ENCODE assay signal across 22 mouse cellular contexts in the genomic region with DNA sequence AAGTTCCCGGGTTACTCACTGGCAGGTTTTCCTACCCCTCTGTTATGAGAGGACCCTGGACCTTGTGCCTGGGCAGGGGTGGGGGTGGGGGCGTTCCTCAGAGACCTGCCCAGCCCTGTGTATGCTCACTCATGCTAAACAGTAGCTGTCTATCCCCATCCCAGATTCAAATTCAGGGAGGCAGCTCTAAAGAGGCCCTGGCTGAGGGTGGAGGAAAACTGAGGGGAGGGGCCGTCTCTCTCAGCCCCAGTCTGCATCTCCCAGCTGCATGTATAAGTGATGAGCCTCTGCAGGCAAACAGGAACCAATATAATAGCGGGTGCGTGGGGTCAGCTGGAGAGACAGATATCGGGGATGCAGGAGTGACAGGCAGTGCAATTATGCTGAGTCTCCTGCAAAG. TPM values are rescaled to one million over a fixed set of nuclear protein-coding genes. Genes with fewer than 3 reads are reported as not detected.
DNase-seq lines count a peak whose midpoint lies in the region; ATAC-seq lines count a peak whose summit lies in the region.
"Had no signal": no experiment of that assay in that cellular context is flagged by ENCODE, and none has a peak within 500 bp of the region (broad histone marks: within the 10 kb centered on the region; RNA-seq: fewer than 3 reads in every experiment).

No protein-coding gene starts in this region.

- H3K27ac ChIP-seq in kidney, embryonic 16.5 days (ENCODE audit: low read length) = no peak overlapping the region
- no peak overlapping the region for H3K27ac ChIP-seq in forebrain, embryonic 14.5 days (ENCODE audit: low read depth, low read length)
- H3K27ac ChIP-seq in midbrain, embryonic 13.5 days = peak overlapping the region; percentile 67
- no peak overlapping the region for H3K27ac ChIP-seq in liver, embryonic 12.5 days
- H3K27ac ChIP-seq: embryonic facial prominence, embryonic 12.5 days; hindbrain, embryonic 15.5 days; limb, embryonic 15.5 days; neural tube, embryonic 13.5 days had no signal

- H3K4me3 ChIP-seq in kidney, embryonic 16.5 days (ENCODE audit: low read length) = no peak overlapping the region
- no peak overlapping the region for H3K4me3 ChIP-seq in forebrain, embryonic 14.5 days (ENCODE audit: low read depth, low read length)
- H3K4me3 ChIP-seq in midbrain, embryonic 13.5 days (replicated peaks) = no peak overlapping the region
- H3K4me3 ChIP-seq in liver, embryonic 12.5 days = no peak overlapping the region
- H3K4me3 ChIP-seq: embryonic facial prominence, embryonic 12.5 days; erythroblast, embryonic 14.5 days; hindbrain, embryonic 15.5 days; limb, embryonic 15.5 days; neural tube, embryonic 13.5 days had no signal

- no peak overlapping the region for H3K4me2 ChIP-seq in kidney, embryonic 16.5 days (replicated peaks; ENCODE audit: low read depth, low read length)
- no peak overlapping the region for H3K4me2 ChIP-seq in forebrain, embryonic 14.5 days (ENCODE audit: low read length)
- no peak overlapping the region for H3K4me2 ChIP-seq in midbrain, embryonic 13.5 days (replicated peaks)
- H3K4me2 ChIP-seq in liver, embryonic 12.5 days = no peak overlapping the region
- H3K4me2 ChIP-seq: embryonic facial prominence, embryonic 12.5 days; hindbrain, embryonic 15.5 days; limb, embryonic 15.5 days; neural tube, embryonic 13.5 days had no signal

- 0 out of 2 replicates have a peak, but pooled peaks have one; percentile 43 for ATAC-seq in kidney, embryonic 16.5 days (ENCODE audit: low FRiP score, low TSS enrichment)
- peak; percentile 64 for ATAC-seq in forebrain, embryonic 14.5 days
- ATAC-seq in midbrain, embryonic 13.5 days = peak; percentile 74
- ATAC-seq in liver, embryonic 12.5 days = no peak
- ATAC-seq: intestine, postnatal 0 days; lung, postnatal 0 days had no signal

- H3K27me3 ChIP-seq in kidney, embryonic 16.5 days (ENCODE audit: insufficient read depth, low read length) = peaks cover 57% of the 10 kb centered on the region
- H3K27me3 ChIP-seq in forebrain, embryonic 14.5 days (replicated peaks; ENCODE audit: control insufficient read depth, insufficient read depth, low read length) = peaks cover 6% of the 10 kb centered on the region; the same call in 1 of the 2 replicates
- peaks cover 38% of the 10 kb centered on the region for H3K27me3 ChIP-seq in midbrain, embryonic 13.5 days
- H3K27me3 ChIP-seq in liver, embryonic 12.5 days (replicated peaks) = peaks cover 97% of the 10 kb centered on the region

- peak; percentile 42 for DNase-seq in embryo, embryonic 10.5 days (ENCODE audit: low spot score)
- DNase-seq in embryo, embryonic 10 days (ENCODE audit: low spot score) = no peak
- no peak for DNase-seq in kidney, postnatal 14 days
- DNase-seq in forebrain, embryonic 14.5 days (ENCODE audit: low spot score) = no peak
- no peak for DNase-seq in spleen, postnatal 4 days (ENCODE audit: low spot score in 2 of 2)
- DNase-seq: adrenal gland, adult 2 months; cerebellum, postnatal 10 days; gastrocnemius, postnatal 25 days; kidney, postnatal 10 days; right cerebral cortex, adult 18-20 months; thymus, postnatal 25 days had no signal

- no peaks in the 10 kb centered on the region for H3K36me3 ChIP-seq in kidney, embryonic 16.5 days (ENCODE audit: insufficient read depth, low read length)
- H3K36me3 ChIP-seq in forebrain, embryonic 14.5 days (ENCODE audit: control insufficient read depth, insufficient read depth, low read length) = no peaks in the 10 kb centered on the region
- H3K36me3 ChIP-seq in midbrain, embryonic 13.5 days = no peaks in the 10 kb centered on the region
- no peaks in the 10 kb centered on the region for H3K36me3 ChIP-seq in liver, embryonic 12.5 days
- H3K36me3 ChIP-seq: embryonic facial prominence, embryonic 12.5 days; hindbrain, embryonic 15.5 days; limb, embryonic 15.5 days; neural tube, embryonic 13.5 days had no signal

- no peaks in the 10 kb centered on the region for H3K9me3 ChIP-seq in kidney, embryonic 16.5 days (ENCODE audit: low read length)
- H3K9me3 ChIP-seq in forebrain, embryonic 14.5 days (replicated peaks; ENCODE audit: control insufficient read depth, low read length) = no peaks in the 10 kb centered on the region
- no peaks in the 10 kb centered on the region for H3K9me3 ChIP-seq in midbrain, embryonic 13.5 days
- no peaks in the 10 kb centered on the region for H3K9me3 ChIP-seq in liver, embryonic 12.5 days (replicated peaks)
- H3K9me3 ChIP-seq: embryonic facial prominence, embryonic 12.5 days; hindbrain, embryonic 15.5 days; limb, embryonic 15.5 days; neural tube, embryonic 13.5 days had no signal

- 28% methylated on average over 6 of the region's 6 CpGs for WGBS in kidney, embryonic 16.5 days
- WGBS in forebrain, embryonic 14.5 days = 23% methylated on average over 6 of the region's 6 CpGs
- 17% methylated on average over 6 of the region's 6 CpGs for WGBS in midbrain, embryonic 13.5 days
- 25% methylated on average over 6 of the region's 6 CpGs for WGBS in liver, embryonic 12.5 days (ENCODE audit: insufficient replicate concordance)

- H3K4me1 ChIP-seq in kidney, embryonic 16.5 days (ENCODE audit: insufficient read depth, low read length) = peaks cover 9% of the 10 kb centered on the region
- peaks cover 11% of the 10 kb centered on the region for H3K4me1 ChIP-seq in forebrain, embryonic 14.5 days (ENCODE audit: control insufficient read depth, insufficient read depth, low read length)
- peaks cover 59% of the 10 kb centered on the region for H3K4me1 ChIP-seq in midbrain, embryonic 13.5 days (replicated peaks)
- peaks cover 9% of the 10 kb centered on the region for H3K4me1 ChIP-seq in liver, embryonic 12.5 days

- no peak overlapping the region for H3K9ac ChIP-seq in kidney, embryonic 16.5 days (replicated peaks; ENCODE audit: low read length)
- no peak overlapping the region for H3K9ac ChIP-seq in forebrain, embryonic 14.5 days (ENCODE audit: low read length)
- H3K9ac ChIP-seq in midbrain, embryonic 13.5 days (replicated peaks) = no peak overlapping the region
- no peak overlapping the region for H3K9ac ChIP-seq in liver, embryonic 12.5 days
- H3K9ac ChIP-seq: embryonic facial prominence, embryonic 12.5 days; hindbrain, embryonic 15.5 days; limb, embryonic 15.5 days; neural tube, embryonic 13.5 days had no signal

RNA-seq across cellular contexts. Expression of gene C1ql1, which starts 6.4 kb away (rescaled TPM):
- polyA plus RNA-seq in kidney, embryonic 16.5 days (2015; fragmentation: Nextera tagmentation; extraction: Ambion mirVana) = 2.5 and 3.0 TPM in 2 replicates
- polyA plus RNA-seq in forebrain, embryonic 14.5 days (2014; fragmentation: Nextera tagmentation; extraction: Ambion mirVana) = 1.9 and 2.5 TPM in 2 replicates
- 5.7 and 8.2 TPM in 2 replicates for polyA plus RNA-seq in midbrain, embryonic 13.5 days (2015; fragmentation: Nextera tagmentation; extraction: Ambion mirVana)
- polyA plus RNA-seq in liver, embryonic 12.5 days (2016; fragmentation: Nextera tagmentation; extraction: Ambion mirVana) = 0.72 and 0.75 TPM in 2 replicates
- polyA plus RNA-seq: erythroblast, embryonic 14.5 days; heart, postnatal 0 days had no signal

RNA-seq across cellular contexts. Expression of gene Kif18b, which starts 28.0 kb away (rescaled TPM):
- polyA plus RNA-seq in kidney, embryonic 16.5 days (2015; fragmentation: Nextera tagmentation; extraction: Ambion mirVana) = 11.5 and 12.6 TPM in 2 replicates
- polyA plus RNA-seq in forebrain, embryonic 14.5 days (2014; fragmentation: Nextera tagmentation; extraction: Ambion mirVana) = 4.3 and 5.1 TPM in 2 replicates
- polyA plus RNA-seq in midbrain, embryonic 13.5 days (2015; fragmentation: Nextera tagmentation; extraction: Ambion mirVana) = 4.3 and 4.9 TPM in 2 replicates
- 12.4 and 14.0 TPM in 2 replicates for polyA plus RNA-seq in liver, embryonic 12.5 days (2016; fragmentation: Nextera tagmentation; extraction: Ambion mirVana)

RNA-seq across cellular contexts. Expression of gene Gfap, which starts 52.2 kb away (rescaled TPM):
- polyA plus RNA-seq in kidney, embryonic 16.5 days (2015; fragmentation: Nextera tagmentation; extraction: Ambion mirVana) = 0.41 and 0.50 TPM in 2 replicates
- 0.23 and 0.37 TPM in 2 replicates for polyA plus RNA-seq in forebrain, embryonic 14.5 days (2014; fragmentation: Nextera tagmentation; extraction: Ambion mirVana)
- polyA plus RNA-seq in midbrain, embryonic 13.5 days (2015; fragmentation: Nextera tagmentation; extraction: Ambion mirVana) = not detected in 2 replicates
- 7.3 and 7.6 TPM in 2 replicates for polyA plus RNA-seq in liver, embryonic 12.5 days (2016; fragmentation: Nextera tagmentation; extraction: Ambion mirVana)
